Mouse (Mus musculus) forebrain, embryonic 14.5 days (tissue): ENCODE data around the gene Hdgfl3. TPM values are rescaled to one million over a fixed set of nuclear protein-coding genes. Genes with fewer than 3 reads are reported as not detected.
"Not testable (repeated sequence)": the region's sequence is repeated elsewhere in the genome, so short reads cannot be mapped to it uniquely, and the experiment has no call there.

ENCODE experiments used
- ATAC-seq: fragments of 200-750 bp; cut with Nextera tagmentation; 2 replicates; pipeline ENCODE4 v1.8.0; 2017; ENCODE audit warnings: mild to moderate bottlenecking, moderate library complexity
- DNase-seq: peaks from one replicate; pipeline ENCODE4 v3.0.0-alpha.2; 2015; ENCODE audit warnings: low spot score
- H3K27ac ChIP-seq: fragments of 300-500 bp; sonication (generic); 2 replicates; pipeline ENCODE4 v1.5.1; 2014; ENCODE audit warnings: low read depth, mild to moderate bottlenecking, control low read depth, low read length, moderate library complexity
- H3K27me3 ChIP-seq: fragments of 300-500 bp; sonication (generic); replicated peaks from 2 replicates; pipeline ENCODE4 v1.6.1; 2014; ENCODE audit warnings: low read length, control low read depth, mixed read lengths; ENCODE audit not compliant: control insufficient read depth, insufficient read depth
- H3K36me3 ChIP-seq: fragments of 300-500 bp; sonication (generic); 2 replicates; pipeline ENCODE4 v1.6.1; 2014; ENCODE audit warnings: low read length, control low read depth; ENCODE audit not compliant: control insufficient read depth, insufficient read depth
- H3K4me1 ChIP-seq: fragments of 300-500 bp; sonication (generic); 2 replicates; pipeline ENCODE4 v1.6.1; 2014; ENCODE audit warnings: antibody characterized with exemption, low read length, control low read depth; ENCODE audit not compliant: control insufficient read depth, insufficient read depth
- H3K4me2 ChIP-seq: fragments of 300-500 bp; sonication (generic); 2 replicates; pipeline ENCODE4 v1.6.1; 2014; ENCODE audit warnings: mild to moderate bottlenecking, control low read depth, low read length
- H3K4me3 ChIP-seq: fragments of 300-500 bp; sonication (generic); 2 replicates; pipeline ENCODE4 v1.5.1; 2014; ENCODE audit warnings: low read depth, low read length, control low read depth
- H3K9ac ChIP-seq: fragments of 300-500 bp; sonication (generic); 2 replicates; pipeline ENCODE4 v1.6.1; 2014; ENCODE audit warnings: mild to moderate bottlenecking, low read length, control low read depth, moderate library complexity
- H3K9me3 ChIP-seq: fragments of 300-500 bp; sonication (generic); replicated peaks from 2 replicates; pipeline ENCODE4 v1.6.1; 2016; ENCODE audit warnings: low read length, control low read depth, mixed read lengths; ENCODE audit not compliant: control insufficient read depth
- WGBS: fragments of 180-500 bp; shearing (Covaris S2); extraction: QIAGEN DNeasy Blood & Tissue Kit; methylation state at CpG from one replicate; pipeline ENCODE4 v1.1.7; 2014; 5-methylcytosine and 5-hydroxymethylcytosine counted together
- polyA plus RNA-seq: library from polyadenylated mRNA; unstranded; fragments of >200 nt; fragmentation: Nextera tagmentation; extraction: Ambion mirVana; gene quantifications from 2 replicates; pipeline ENCODE4 v1.2.1, GENCODE M21; 2014

Gene Hdgfl3
- polyA plus RNA-seq, 1 experiment from 2014 or later = 62.3 TPM

DNA sequence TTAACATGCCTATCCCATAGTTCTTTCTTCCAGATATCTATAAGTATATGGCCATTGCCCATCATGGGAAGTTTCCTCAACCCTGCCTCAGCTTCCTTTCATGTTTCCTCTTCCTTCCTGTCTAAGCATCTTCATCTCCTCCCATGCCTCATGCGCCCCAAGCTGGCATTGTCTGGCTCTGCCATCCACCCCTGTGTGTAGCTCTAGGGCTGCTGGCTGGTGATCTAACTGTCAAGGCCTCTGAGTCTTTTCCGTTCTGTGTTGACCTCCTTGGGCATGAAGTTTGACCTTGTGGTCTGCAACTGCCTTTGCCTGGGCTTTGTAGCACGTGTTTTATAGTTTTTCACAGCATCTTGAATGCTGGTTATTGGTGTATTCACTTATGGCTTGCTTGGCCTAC, 89.0 kb downstream of the Hdgfl3 start:
- no peaks in the 10 kb centered on the region for H3K9me3 ChIP-seq
- no peaks in the 10 kb centered on the region for H3K36me3 ChIP-seq
- no peak overlapping the region for H3K27ac ChIP-seq
- H3K9ac ChIP-seq = no peak overlapping the region
- DNase-seq (no peak), ATAC-seq (no peak)
- 87% methylated on average over 3 of the region's 3 CpGs for WGBS
- no peaks in the 10 kb centered on the region for H3K4me1 ChIP-seq
- no peaks in the 10 kb centered on the region for H3K27me3 ChIP-seq
- H3K4me2 ChIP-seq = no peak overlapping the region
- H3K4me3 ChIP-seq = no peak overlapping the region

- no peak overlapping the region for H3K27ac ChIP-seq
- H3K27me3 ChIP-seq = no peaks in the 10 kb centered on the region
- no peaks in the 10 kb centered on the region for H3K4me1 ChIP-seq
- no peaks in the 10 kb centered on the region for H3K36me3 ChIP-seq
- no peak overlapping the region for H3K4me2 ChIP-seq
- no peak overlapping the region for H3K4me3 ChIP-seq
- 88% methylated on average over 11 of the region's 11 CpGs for WGBS
- no peak overlapping the region for H3K9ac ChIP-seq
- DNase-seq (no peak), ATAC-seq (no peak)
- H3K9me3 ChIP-seq = no peaks in the 10 kb centered on the region
These were observed 89.5 kb downstream of the Hdgfl3 start for GRCm38 (mm10) chr7:81844801-81845200.

DNA sequence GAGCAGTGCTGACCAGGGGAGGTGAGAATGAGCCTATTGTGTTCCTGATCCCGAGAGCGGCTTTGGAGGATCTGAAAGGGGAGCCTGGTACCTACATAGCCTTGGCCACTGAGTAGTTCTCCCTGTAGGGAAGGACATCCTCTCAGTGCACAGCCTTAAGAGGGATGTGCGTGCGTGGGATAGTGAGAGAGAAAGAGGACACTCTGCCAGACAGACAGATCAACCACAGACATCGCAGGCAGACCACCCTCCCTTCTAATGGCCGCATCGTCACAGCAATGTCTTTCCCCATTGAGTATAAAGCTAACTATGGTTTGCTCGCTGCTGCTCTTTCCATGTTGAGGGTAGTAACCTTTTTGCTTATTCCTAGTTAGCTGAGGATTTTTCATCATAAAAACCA, 90.4 kb downstream of the Hdgfl3 start:
- Histone ChIP-seq H3K27ac (no peak overlapping the region), H3K9ac (no peak overlapping the region), H3K36me3 (no peaks in the 10 kb centered on the region), H3K4me3 (no peak overlapping the region), H3K4me2 (no peak overlapping the region), H3K27me3 (no peaks in the 10 kb centered on the region), H3K4me1 (no peaks in the 10 kb centered on the region), H3K9me3 (no peaks in the 10 kb centered on the region)
- 59% methylated on average over 8 of the region's 8 CpGs for WGBS
- no peak for ATAC-seq
- DNase-seq = no peak

- no peaks in the 10 kb centered on the region for H3K9me3 ChIP-seq
- H3K36me3 ChIP-seq = no peaks in the 10 kb centered on the region
- no peaks in the 10 kb centered on the region for H3K27me3 ChIP-seq
- no peak overlapping the region for H3K4me2 ChIP-seq
- 73% methylated on average over 1 of the region's 1 CpGs for WGBS
- ATAC-seq = no peak
- H3K9ac ChIP-seq = no peak overlapping the region
- no peaks in the 10 kb centered on the region for H3K4me1 ChIP-seq
- no peak overlapping the region for H3K4me3 ChIP-seq
- H3K27ac ChIP-seq = no peak overlapping the region
- no peak for DNase-seq
These were observed 91.3 kb downstream of the Hdgfl3 start for GRCm38 (mm10) chr7:81842998-81843397.

- no peak overlapping the region for H3K4me3 ChIP-seq
- no peaks in the 10 kb centered on the region for H3K9me3 ChIP-seq
- DNase-seq (no peak), ATAC-seq (no peak)
- no peak overlapping the region for H3K9ac ChIP-seq
- no peak overlapping the region for H3K27ac ChIP-seq
- H3K4me2 ChIP-seq = no peak overlapping the region
- H3K4me1 ChIP-seq = no peaks in the 10 kb centered on the region
- 95% methylated on average over 7 of the region's 7 CpGs for WGBS
- no peaks in the 10 kb centered on the region for H3K27me3 ChIP-seq
- H3K36me3 ChIP-seq = no peaks in the 10 kb centered on the region
These were observed 92.1 kb downstream of the Hdgfl3 start for GRCm38 (mm10) chr7:81842141-81842540.

- no peaks in the 10 kb centered on the region for H3K9me3 ChIP-seq
- no peak for DNase-seq
- H3K36me3 ChIP-seq = no peaks in the 10 kb centered on the region
- H3K4me2 ChIP-seq = no peak overlapping the region
- no peak overlapping the region for H3K27ac ChIP-seq
- no peaks in the 10 kb centered on the region for H3K27me3 ChIP-seq
- H3K4me1 ChIP-seq = no peaks in the 10 kb centered on the region
- no peak overlapping the region for H3K9ac ChIP-seq
- 85% methylated on average over 6 of the region's 6 CpGs for WGBS
- no peak overlapping the region for H3K4me3 ChIP-seq
- no peak for ATAC-seq
These were observed 92.8 kb downstream of the Hdgfl3 start for GRCm38 (mm10) chr7:81841439-81841838.

GRCm38 (mm10) chr7:81840661-81841181, 93.6 kb downstream of the Hdgfl3 start:
- H3K27me3 ChIP-seq = no peaks in the 10 kb centered on the region
- H3K4me3 ChIP-seq = no peak overlapping the region
- WGBS = 43% methylated on average over 7 of the region's 7 CpGs
- H3K27ac ChIP-seq = peak overlapping the region; percentile 1; the same call in 1 of the 2 replicates
- H3K4me1 ChIP-seq = no peaks in the 10 kb centered on the region
- H3K9ac ChIP-seq = 0 out of 2 replicates have a peak overlapping the region, but pooled peaks have one; percentile 17
- no peak overlapping the region for H3K4me2 ChIP-seq
- peak; percentile 61 for DNase-seq
- no peaks in the 10 kb centered on the region for H3K9me3 ChIP-seq
- ATAC-seq = peak; percentile 60; the same call in 1 of the 2 replicates
- H3K36me3 ChIP-seq = no peaks in the 10 kb centered on the region

DNA sequence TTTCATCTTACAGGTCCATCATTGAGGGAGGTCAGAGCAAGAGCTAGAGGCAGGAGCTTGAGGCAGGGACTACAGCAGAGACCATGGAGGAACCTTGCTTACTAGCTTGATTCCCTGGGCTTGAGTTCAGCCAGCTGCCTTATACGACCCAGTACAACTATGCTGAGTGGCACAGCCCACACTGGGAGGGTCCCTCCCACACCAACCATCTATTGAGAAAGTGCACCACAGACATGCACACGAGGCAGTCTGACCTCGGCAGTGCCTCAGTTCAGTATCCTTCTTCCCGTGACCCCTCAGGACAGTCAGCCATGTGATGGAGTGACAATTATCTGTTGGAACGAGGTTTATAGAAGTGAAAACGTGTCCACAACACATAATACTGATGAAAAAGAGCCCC, 94.5 kb downstream of the Hdgfl3 start:
- H3K36me3 ChIP-seq = no peaks in the 10 kb centered on the region
- no peak overlapping the region for H3K27ac ChIP-seq
- H3K27me3 ChIP-seq = no peaks in the 10 kb centered on the region
- no peaks in the 10 kb centered on the region for H3K4me1 ChIP-seq
- no peak overlapping the region for H3K9ac ChIP-seq
- ATAC-seq = no peak
- H3K4me2 ChIP-seq = no peak overlapping the region
- no peak for DNase-seq
- no peaks in the 10 kb centered on the region for H3K9me3 ChIP-seq
- H3K4me3 ChIP-seq = no peak overlapping the region
- 65% methylated on average over 6 of the region's 6 CpGs for WGBS

DNA sequence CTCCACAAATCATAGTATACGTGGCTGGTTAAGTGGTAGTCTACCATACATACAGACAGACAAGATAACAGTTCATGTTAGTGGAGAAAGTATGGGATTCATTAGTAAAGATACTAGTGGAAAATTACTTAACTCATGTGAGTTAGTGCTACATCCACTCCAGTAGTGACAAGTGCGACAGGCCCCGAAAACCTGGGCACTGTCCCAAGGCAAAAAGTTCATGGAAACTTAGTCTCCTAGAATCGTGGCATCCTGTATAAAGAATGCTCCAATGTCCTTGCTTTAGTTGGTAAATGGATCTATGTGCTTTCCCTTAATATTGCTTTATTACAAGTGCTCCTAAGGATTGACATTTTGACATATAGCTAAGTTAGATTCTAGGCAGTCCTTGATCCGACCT, 96.5 kb downstream of the Hdgfl3 start:
- H3K9ac ChIP-seq, H3K4me3 ChIP-seq, H3K36me3 ChIP-seq, H3K4me2 ChIP-seq, ATAC-seq, H3K27me3 ChIP-seq, H3K9me3 ChIP-seq, DNase-seq, H3K4me1 ChIP-seq, H3K27ac ChIP-seq: not testable (repeated sequence)
- WGBS = 88% methylated on average over 5 of the region's 5 CpGs
